Mouse (Mus musculus) small intestine, adult 2 months (tissue): Measurements from ENCODE around the gene Hist1h2ac.

Experiments used
- CTCF ChIP-seq: fragments of 200-500 bp; IDR thresholded peaks from 2 replicates; pipeline ENCODE4 v1.5.1; 2012; ENCODE audit warnings: low read depth, mild to moderate bottlenecking, control low read depth, inconsistent platforms, low read length, moderate library complexity, mixed read lengths; ENCODE audit not compliant: insufficient replicate concordance, insufficient read length; ENCODE audit errors: extremely low read depth
- POLR2A ChIP-seq: fragments of 200-500 bp; IDR thresholded peaks from 2 replicates; pipeline ENCODE4 v1.6.1; 2012; ENCODE audit warnings: low read depth, mild to moderate bottlenecking, control low read depth, inconsistent platforms, low read length, moderate library complexity

DNA sequence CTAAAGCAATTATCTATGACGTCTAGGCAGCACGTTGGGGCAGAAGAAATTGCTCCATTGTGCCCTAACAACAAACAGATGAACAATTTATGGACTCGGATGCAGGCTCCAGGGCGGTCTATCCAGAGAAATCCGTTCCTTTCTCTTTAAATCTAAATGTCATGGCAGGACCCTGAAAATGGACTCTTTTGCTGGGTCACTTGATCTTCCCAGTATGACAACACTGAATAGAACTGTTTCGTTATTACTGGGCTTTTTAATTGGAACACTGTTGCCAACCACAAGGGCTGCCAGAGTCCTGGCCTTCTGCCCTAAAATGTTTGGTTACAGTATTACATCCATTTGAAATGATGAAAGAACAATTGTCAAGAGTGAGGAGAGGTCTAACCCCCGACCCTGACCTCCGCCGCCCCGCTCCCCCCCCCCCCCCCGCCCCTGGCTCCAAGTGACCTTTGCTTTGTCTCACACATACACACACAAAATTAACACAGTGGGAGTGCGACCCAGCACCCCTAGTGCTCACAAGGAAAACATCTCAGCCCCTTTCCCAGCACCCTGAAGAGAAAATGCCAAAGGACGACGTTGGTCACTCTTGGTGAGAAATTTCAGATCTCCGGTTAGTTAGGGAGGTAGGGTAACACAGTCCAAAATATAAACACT is 26.1 kb upstream of the Hist1h2ac start:
- TF ChIP-seq CTCF (no peak), POLR2A (no peak)
